Mouse (Mus musculus) kidney, adult 2 months (tissue): ENCODE data around the gene Rapgef4. TPM values are rescaled to one million over a fixed set of nuclear protein-coding genes. Genes with fewer than 3 reads are reported as not detected.
A peak's percentile ranks its signal among the peaks of the same experiment; 100 is the strongest.

ENCODE experiments used
- DNase-seq: peaks from one replicate; pipeline ENCODE4 v3.0.0; 2021
- H3K27ac ChIP-seq: fragments of 200-500 bp; 2 replicates; pipeline ENCODE4 v1.5.1; 2012; ENCODE audit warnings: low read depth, low read length, control low read depth, inconsistent platforms; ENCODE audit not compliant: insufficient read depth
- H3K27me3 ChIP-seq: fragments of 200-500 bp; replicated peaks from 2 replicates; pipeline ENCODE4 v1.6.1; 2012; ENCODE audit warnings: mild to moderate bottlenecking, moderate library complexity, low read length, inconsistent platforms; ENCODE audit not compliant: control insufficient read depth, insufficient read depth
- H3K36me3 ChIP-seq: fragments of 200-500 bp; 2 replicates; pipeline ENCODE4 v1.6.1; 2012; ENCODE audit warnings: mild to moderate bottlenecking, moderate library complexity, low read length, inconsistent platforms; ENCODE audit not compliant: control insufficient read depth, insufficient read depth
- H3K4me1 ChIP-seq: fragments of 200-500 bp; 2 replicates; pipeline ENCODE4 v1.6.1; 2011; ENCODE audit warnings: low read length; ENCODE audit not compliant: control insufficient read depth, insufficient read depth
- H3K4me3 ChIP-seq: fragments of 200-500 bp; 2 replicates; pipeline ENCODE4 v1.5.1; 2011; ENCODE audit warnings: mild to moderate bottlenecking, low read depth, low read length, control low read depth; ENCODE audit not compliant: insufficient read depth
- CTCF ChIP-seq: fragments of 200-500 bp; conservative IDR thresholded peaks from 2 replicates; pipeline ENCODE4 v1.5.1; 2011; ENCODE audit warnings: low read depth, mild to moderate bottlenecking, control low read depth, low read length, moderate library complexity, mixed read lengths; ENCODE audit not compliant: insufficient read depth, insufficient read length
- POLR2A ChIP-seq: fragments of 200-500 bp; IDR thresholded peaks from one replicate; pipeline ENCODE4 v1.6.1; 2011; ENCODE audit warnings: low read depth, low read length, control low read depth
- WGBS: fragments of 180-500 bp; shearing (Covaris S2); methylation state at CpG from one replicate; pipeline ENCODE4 v1.1.7; 2018; 5-methylcytosine and 5-hydroxymethylcytosine counted together
- polyA plus RNA-seq: library from polyadenylated mRNA; depleted of rRNA; stranded (reverse); fragments of >200 nt; gene quantifications from 2 replicates; pipeline ENCODE4 v1.2.3, GENCODE M21; 2012

The Rapgef4 gene
- polyA plus RNA-seq, 1 experiment = 6.2 TPM

- TF ChIP-seq POLR2A (no peak), CTCF (no peak)
- H3K27ac ChIP-seq = no peak overlapping the region
- no peaks in the 10 kb centered on the region for H3K4me1 ChIP-seq
- no peaks in the 10 kb centered on the region for H3K36me3 ChIP-seq
- WGBS = 96% methylated on average over 1 of the region's 1 CpGs
- DNase-seq = no peak
- no peak overlapping the region for H3K4me3 ChIP-seq
- no peaks in the 10 kb centered on the region for H3K27me3 ChIP-seq
These were observed 37.7 kb downstream of the Rapgef4 start for GRCm38 (mm10) chr2:72018736-72019135.

- 91% methylated on average over 15 of the region's 15 CpGs for WGBS
- H3K36me3 ChIP-seq = no peaks in the 10 kb centered on the region
- TF ChIP-seq POLR2A = no peak
- no peak for TF ChIP-seq CTCF
- no peaks in the 10 kb centered on the region for H3K27me3 ChIP-seq
- H3K4me1 ChIP-seq = no peaks in the 10 kb centered on the region
- no peak overlapping the region for H3K27ac ChIP-seq
- no peak overlapping the region for H3K4me3 ChIP-seq
- DNase-seq = no peak
These were observed 39.7 kb downstream of the Rapgef4 start for GRCm38 (mm10) chr2:72020755-72021154.

GRCm38 (mm10) chr2:72021440-72021839 lies 40.4 kb downstream of the Rapgef4 start:
- Histone ChIP-seq H3K27me3 (no peaks in the 10 kb centered on the region), H3K4me1 (no peaks in the 10 kb centered on the region), H3K4me3 (no peak overlapping the region), H3K36me3 (no peaks in the 10 kb centered on the region), H3K27ac (no peak overlapping the region)
- 76% methylated on average over 5 of the region's 5 CpGs for WGBS
- TF ChIP-seq POLR2A (no peak), CTCF (no peak)
- DNase-seq = no peak

- no peaks in the 10 kb centered on the region for H3K4me1 ChIP-seq
- DNase-seq = peak; percentile 25
- H3K36me3 ChIP-seq = no peaks in the 10 kb centered on the region
- TF ChIP-seq CTCF = no peak
- no peak for TF ChIP-seq POLR2A
- no peak overlapping the region for H3K27ac ChIP-seq
- WGBS = 49% methylated on average over 3 of the region's 3 CpGs
- no peaks in the 10 kb centered on the region for H3K27me3 ChIP-seq
- no peak overlapping the region for H3K4me3 ChIP-seq
These were observed 40.8 kb downstream of the Rapgef4 start for GRCm38 (mm10) chr2:72021845-72022244.

- no peak for DNase-seq
- TF ChIP-seq CTCF (no peak), POLR2A (no peak)
- Histone ChIP-seq H3K36me3 (no peaks in the 10 kb centered on the region), H3K27ac (no peak overlapping the region), H3K4me3 (no peak overlapping the region), H3K4me1 (no peaks in the 10 kb centered on the region), H3K27me3 (no peaks in the 10 kb centered on the region)
- WGBS = 91% methylated on average over 5 of the region's 5 CpGs
These were observed 42.8 kb downstream of the Rapgef4 start for GRCm38 (mm10) chr2:72023791-72024190.

- 88% methylated on average over 5 of the region's 5 CpGs for WGBS
- H3K36me3 ChIP-seq = no peaks in the 10 kb centered on the region
- no peak overlapping the region for H3K4me3 ChIP-seq
- DNase-seq = no peak
- H3K4me1 ChIP-seq = no peaks in the 10 kb centered on the region
- H3K27me3 ChIP-seq = no peaks in the 10 kb centered on the region
- TF ChIP-seq POLR2A (no peak), CTCF (no peak)
- no peak overlapping the region for H3K27ac ChIP-seq
These were observed 44.6 kb downstream of the Rapgef4 start for GRCm38 (mm10) chr2:72025660-72026059.

GRCm38 (mm10) chr2:72026506-72026905 lies 45.5 kb downstream of the Rapgef4 start:
- Histone ChIP-seq H3K4me3 (no peak overlapping the region), H3K4me1 (no peaks in the 10 kb centered on the region), H3K36me3 (no peaks in the 10 kb centered on the region), H3K27ac (no peak overlapping the region), H3K27me3 (no peaks in the 10 kb centered on the region)
- DNase-seq = no peak
- TF ChIP-seq POLR2A = no peak
- no peak for TF ChIP-seq CTCF
- 76% methylated on average over 1 of the region's 1 CpGs for WGBS

GRCm38 (mm10) chr2:72029081-72029480 lies 48.0 kb downstream of the Rapgef4 start:
- Histone ChIP-seq H3K4me3 (no peak overlapping the region), H3K27ac (no peak overlapping the region), H3K36me3 (no peaks in the 10 kb centered on the region), H3K27me3 (no peaks in the 10 kb centered on the region), H3K4me1 (no peaks in the 10 kb centered on the region)
- DNase-seq = no peak
- TF ChIP-seq POLR2A (no peak), CTCF (no peak)
- WGBS = 74% methylated on average over 1 of the region's 1 CpGs
